Mouse (Mus musculus): ENCODE results near the gene Ccdc85b. TPM values are rescaled to one million over a fixed set of nuclear protein-coding genes. Genes with fewer than 3 reads are reported as not detected.

Ccdc85b gene
- polyA plus RNA-seq, 1 experiment: 3.3 TPM

GRCm38 (mm10) chr19:5477668-5478300 lies 20.1 kb upstream of the Ccdc85b start:
- no peak overlapping the region for H3K9ac ChIP-seq (ENCODE audit: low read depth, poor library complexity, severe bottlenecking)
- H3K9me3 ChIP-seq (replicated peaks; ENCODE audit: control insufficient read depth, insufficient read depth, low read length, poor library complexity, severe bottlenecking): no peaks in the 10 kb centered on the region
- no peak for TF ChIP-seq POLR2A (IDR thresholded peaks at IDR 0.05; ENCODE audit: insufficient read depth, low read length)
- TF ChIP-seq CTCF (IDR thresholded peaks at IDR 0.05; ENCODE audit: low read depth, low read length): no peak
- TF ChIP-seq EP300 (IDR thresholded peaks at IDR 0.05; ENCODE audit: insufficient read depth, low read depth, low read length): no peak
- no peaks in the 10 kb centered on the region for H3K4me1 ChIP-seq (ENCODE audit: control insufficient read depth, insufficient read depth, low read length)
- H3K27ac ChIP-seq (ENCODE audit: insufficient read depth, low read length): no peak overlapping the region
- H3K36me3 ChIP-seq (ENCODE audit: control insufficient read depth, insufficient read depth, low read length, poor library complexity, severe bottlenecking): no peaks in the 10 kb centered on the region
- H3K4me3 ChIP-seq (ENCODE audit: low read depth, low read length): no peak overlapping the region
- H3K27me3 ChIP-seq (ENCODE audit: control insufficient read depth, insufficient read depth, low read length, poor library complexity, severe bottlenecking): no peaks in the 10 kb centered on the region

GRCm38 (mm10) chr19:5477004-5477667 lies 19.4 kb upstream of the Ccdc85b start:
- no peak overlapping the region for H3K27ac ChIP-seq (ENCODE audit: insufficient read depth, low read length)
- H3K4me3 ChIP-seq (ENCODE audit: low read depth, low read length): no peak overlapping the region
- no peaks in the 10 kb centered on the region for H3K9me3 ChIP-seq (replicated peaks; ENCODE audit: control insufficient read depth, insufficient read depth, low read length, poor library complexity, severe bottlenecking)
- TF ChIP-seq POLR2A (IDR thresholded peaks at IDR 0.05; ENCODE audit: insufficient read depth, low read length) (no peak), EP300 (IDR thresholded peaks at IDR 0.05; ENCODE audit: insufficient read depth, low read depth, low read length) (no peak), CTCF (IDR thresholded peaks at IDR 0.05; ENCODE audit: low read depth, low read length) (no peak)
- H3K36me3 ChIP-seq (ENCODE audit: control insufficient read depth, insufficient read depth, low read length, poor library complexity, severe bottlenecking): no peaks in the 10 kb centered on the region
- no peaks in the 10 kb centered on the region for H3K27me3 ChIP-seq (ENCODE audit: control insufficient read depth, insufficient read depth, low read length, poor library complexity, severe bottlenecking)
- no peaks in the 10 kb centered on the region for H3K4me1 ChIP-seq (ENCODE audit: control insufficient read depth, insufficient read depth, low read length)
- H3K9ac ChIP-seq (ENCODE audit: low read depth, poor library complexity, severe bottlenecking): no peak overlapping the region

GRCm38 (mm10) chr19:5475069-5475714 lies 17.5 kb upstream of the Ccdc85b start:
- Histone ChIP-seq H3K9ac (ENCODE audit: low read depth, poor library complexity, severe bottlenecking) (peak overlapping the region; percentile 65), H3K27ac (ENCODE audit: insufficient read depth, low read length) (no peak overlapping the region), H3K36me3 (ENCODE audit: control insufficient read depth, insufficient read depth, low read length, poor library complexity, severe bottlenecking) (no peaks in the 10 kb centered on the region), H3K4me1 (ENCODE audit: control insufficient read depth, insufficient read depth, low read length) (no peaks in the 10 kb centered on the region), H3K4me3 (ENCODE audit: low read depth, low read length) (peak overlapping the region; percentile 58), H3K9me3 (replicated peaks; ENCODE audit: control insufficient read depth, insufficient read depth, low read length, poor library complexity, severe bottlenecking) (no peaks in the 10 kb centered on the region), H3K27me3 (ENCODE audit: control insufficient read depth, insufficient read depth, low read length, poor library complexity, severe bottlenecking) (no peaks in the 10 kb centered on the region)
- TF ChIP-seq CTCF (IDR thresholded peaks at IDR 0.05; ENCODE audit: low read depth, low read length): no peak
- TF ChIP-seq EP300 (IDR thresholded peaks at IDR 0.05; ENCODE audit: insufficient read depth, low read depth, low read length): no peak
- TF ChIP-seq POLR2A (IDR thresholded peaks at IDR 0.05; ENCODE audit: insufficient read depth, low read length): no peak

GRCm38 (mm10) chr19:5474281-5475068 lies 16.8 kb upstream of the Ccdc85b start:
- Histone ChIP-seq H3K27ac (ENCODE audit: insufficient read depth, low read length) (no peak overlapping the region), H3K9ac (ENCODE audit: low read depth, poor library complexity, severe bottlenecking) (peak overlapping the region; percentile 65), H3K4me3 (ENCODE audit: low read depth, low read length) (peak overlapping the region; percentile 60), H3K27me3 (ENCODE audit: control insufficient read depth, insufficient read depth, low read length, poor library complexity, severe bottlenecking) (no peaks in the 10 kb centered on the region), H3K9me3 (replicated peaks; ENCODE audit: control insufficient read depth, insufficient read depth, low read length, poor library complexity, severe bottlenecking) (no peaks in the 10 kb centered on the region), H3K36me3 (ENCODE audit: control insufficient read depth, insufficient read depth, low read length, poor library complexity, severe bottlenecking) (no peaks in the 10 kb centered on the region), H3K4me1 (ENCODE audit: control insufficient read depth, insufficient read depth, low read length) (no peaks in the 10 kb centered on the region)
- TF ChIP-seq EP300 (IDR thresholded peaks at IDR 0.05; ENCODE audit: insufficient read depth, low read depth, low read length) (no peak), POLR2A (IDR thresholded peaks at IDR 0.05; ENCODE audit: insufficient read depth, low read length) (no peak), CTCF (IDR thresholded peaks at IDR 0.05; ENCODE audit: low read depth, low read length) (no peak)

GRCm38 (mm10) chr19:5473720-5474119 lies 16.0 kb upstream of the Ccdc85b start, which contains the start of gene Efemp2:
Gene Efemp2, plus strand, starts transcription at chr19:5473954.
- TF ChIP-seq CTCF (IDR thresholded peaks at IDR 0.05; ENCODE audit: low read depth, low read length) (no peak), POLR2A (IDR thresholded peaks at IDR 0.05; ENCODE audit: insufficient read depth, low read length) (peak; percentile 70)
- Histone ChIP-seq H3K9me3 (replicated peaks; ENCODE audit: control insufficient read depth, insufficient read depth, low read length, poor library complexity, severe bottlenecking) (no peaks in the 10 kb centered on the region), H3K4me1 (ENCODE audit: control insufficient read depth, insufficient read depth, low read length) (no peaks in the 10 kb centered on the region), H3K4me3 (ENCODE audit: low read depth, low read length) (peak within 1 kb of the TSS; percentile 73), H3K9ac (ENCODE audit: low read depth, poor library complexity, severe bottlenecking) (peak within 1 kb of the TSS; percentile 65), H3K36me3 (ENCODE audit: control insufficient read depth, insufficient read depth, low read length, poor library complexity, severe bottlenecking) (no peaks in the 10 kb centered on the region), H3K27ac (ENCODE audit: insufficient read depth, low read length) (no peak within 1 kb of the TSS), H3K27me3 (ENCODE audit: control insufficient read depth, insufficient read depth, low read length, poor library complexity, severe bottlenecking) (no peaks in the 10 kb centered on the region)

Measured in ES-Bruce4 (cell line).